Mouse (Mus musculus) yolk sac, embryonic 10.5 days (tissue): ENCODE data around the gene Adrb1.
"Not testable (repeated sequence)": the region's sequence is repeated elsewhere in the genome, so short reads cannot be mapped to it uniquely, and the experiment has no call there.

ENCODE experiments used
- DNase-seq: peaks from one replicate; pipeline ENCODE4 v3.0.0-alpha.2; 2017; ENCODE audit warnings: low spot score

Adrb1 gene

DNA sequence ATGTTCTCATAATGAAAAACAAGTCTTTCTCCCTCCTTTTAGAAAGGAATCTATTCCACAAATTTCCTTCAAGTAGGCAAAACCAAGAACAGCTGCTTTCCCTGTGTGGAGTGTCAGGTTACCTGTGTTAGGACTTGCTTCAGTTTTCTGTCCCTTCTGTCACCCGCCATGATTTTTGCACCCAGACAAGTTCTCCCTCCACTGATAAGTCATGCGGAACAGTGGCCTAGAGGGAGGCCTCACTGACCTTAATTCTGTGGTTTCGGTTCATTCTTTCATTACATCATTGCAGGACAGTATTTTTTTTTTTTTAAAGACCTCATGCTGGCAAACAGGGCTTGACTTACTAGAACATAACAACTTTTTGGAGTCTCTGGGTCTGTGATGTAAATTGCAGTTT lies 27.3 kb downstream of the Adrb1 start:
- no peak for DNase-seq

DNA sequence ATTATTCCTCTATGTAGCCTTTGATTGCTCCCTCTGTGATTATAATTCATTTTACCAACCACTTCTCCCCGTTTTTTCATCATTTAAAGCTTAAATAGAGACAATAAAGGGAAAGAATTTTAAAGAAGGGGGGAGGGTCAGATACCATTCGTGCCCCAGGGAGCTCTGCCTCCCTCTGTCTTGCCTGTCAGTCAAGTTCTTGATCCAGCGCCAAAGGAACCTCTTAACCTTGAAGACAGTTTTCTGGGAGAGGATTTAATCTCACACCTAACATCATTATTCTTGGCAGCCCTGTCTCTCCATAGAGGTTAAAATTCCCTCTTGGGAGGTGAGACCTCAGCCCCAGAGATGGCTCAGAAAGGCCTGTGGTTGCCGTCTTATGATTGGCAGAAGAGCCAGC lies 28.7 kb downstream of the Adrb1 start:
- no peak for DNase-seq

- DNase-seq: not testable (repeated sequence)
Observed at GRCm38 (mm10) chr19:56754456-56754855, 32.5 kb downstream of the Adrb1 start.

- no peak for DNase-seq
Observed at GRCm38 (mm10) chr19:56756412-56756811, 34.4 kb downstream of the Adrb1 start.

DNA sequence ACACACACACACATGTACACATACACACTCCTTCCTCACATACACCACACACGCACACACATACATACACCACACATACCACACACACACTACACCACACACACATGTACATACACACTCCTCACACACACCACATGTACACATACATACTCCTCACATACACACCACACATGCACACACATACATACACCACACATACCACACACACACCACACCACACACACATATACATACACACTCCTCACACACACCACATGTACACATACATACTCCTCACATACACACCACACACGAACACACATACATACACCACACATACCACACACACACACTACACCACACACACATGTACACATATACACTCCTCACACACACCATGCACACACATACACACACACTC lies 36.3 kb downstream of the Adrb1 start:
- no peak for DNase-seq

DNA sequence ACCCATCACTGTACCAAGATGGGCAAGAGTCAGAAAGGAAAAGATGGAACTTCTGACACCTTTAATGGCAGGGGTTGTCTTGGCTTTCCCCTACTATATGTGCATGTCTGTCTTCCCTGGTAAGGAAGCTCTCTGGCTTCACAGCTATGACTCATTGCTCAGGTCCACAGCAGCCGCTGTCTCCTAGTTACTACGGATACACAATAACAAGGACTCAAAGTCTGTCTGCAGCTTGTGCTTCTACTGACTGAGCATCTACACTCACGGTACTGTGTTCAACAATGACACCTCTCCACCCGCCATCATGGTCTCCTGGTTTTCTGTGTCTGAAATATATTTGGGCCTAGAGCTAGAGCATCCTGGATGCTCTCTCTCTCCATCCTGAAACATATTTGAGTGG lies 37.7 kb downstream of the Adrb1 start:
- DNase-seq: no peak

DNA sequence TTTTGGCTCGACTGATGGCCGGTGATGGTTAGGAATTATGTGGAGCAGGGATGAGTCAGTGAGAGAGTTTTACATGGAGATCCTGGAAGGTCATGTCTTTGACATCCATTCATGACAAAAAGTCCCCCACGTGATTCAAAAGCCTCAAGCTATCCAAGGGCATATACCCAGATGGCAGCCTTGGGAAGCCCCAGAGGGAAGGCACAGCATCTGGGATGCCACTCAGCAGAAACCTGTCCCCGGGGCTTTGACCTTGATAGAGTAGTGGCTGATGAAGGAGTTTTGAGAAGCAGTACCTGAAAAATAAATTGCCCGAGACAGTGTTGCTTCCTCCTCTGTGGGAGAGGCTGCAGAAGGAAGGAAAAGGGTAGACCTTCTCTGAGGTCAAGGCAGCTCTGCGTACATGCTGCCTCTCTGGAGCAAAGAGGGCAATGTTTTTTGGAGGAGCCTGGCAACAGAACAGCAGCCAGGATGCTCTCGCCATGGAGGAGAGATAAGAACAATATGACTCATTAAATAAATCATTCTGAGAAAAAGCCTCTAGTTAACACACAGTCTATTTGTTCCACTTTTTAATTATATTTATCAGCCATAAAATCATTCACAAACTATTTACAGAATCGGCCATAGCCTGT lies 38.4 kb downstream of the Adrb1 start:
- DNase-seq: no peak

DNA sequence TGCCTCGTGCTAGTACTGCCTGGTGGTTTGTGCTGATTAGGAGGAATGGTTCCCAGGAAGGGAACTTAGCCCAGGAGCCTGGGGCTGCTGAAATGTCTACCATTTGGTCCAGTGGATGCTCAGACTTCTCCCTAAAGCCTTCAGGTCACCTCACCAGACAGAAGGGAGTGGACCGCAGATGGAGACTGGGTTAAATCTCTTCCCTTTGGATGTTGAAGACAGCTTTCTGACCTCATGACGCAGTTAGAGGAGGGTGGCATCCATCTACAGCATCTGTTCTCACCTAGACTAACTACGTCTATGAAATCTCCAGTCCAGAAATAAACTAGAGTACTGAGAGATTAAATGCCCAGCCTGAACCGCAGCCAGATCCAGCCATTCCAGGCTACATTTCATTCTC lies 39.1 kb downstream of the Adrb1 start:
- DNase-seq: no peak

DNA sequence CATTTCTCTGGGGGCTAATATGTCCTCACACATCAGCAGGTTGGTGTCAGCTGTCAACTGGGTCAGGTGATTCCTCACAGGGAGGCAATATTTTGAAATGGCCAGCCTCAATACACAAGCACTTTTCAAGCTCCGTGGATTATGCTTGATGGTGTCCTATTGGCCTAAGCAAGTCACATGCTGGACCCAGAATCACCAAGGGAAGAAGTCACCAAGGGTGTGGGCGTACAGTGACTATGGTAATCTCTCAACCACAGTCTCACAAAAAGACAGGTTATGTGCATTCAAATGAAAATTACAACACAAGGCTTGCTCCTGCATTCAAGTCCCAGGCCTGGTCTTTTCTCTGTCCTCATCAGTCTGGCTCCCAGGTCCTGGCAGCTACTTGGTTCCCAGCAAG lies 39.7 kb downstream of the Adrb1 start:
- DNase-seq: no peak

DNA sequence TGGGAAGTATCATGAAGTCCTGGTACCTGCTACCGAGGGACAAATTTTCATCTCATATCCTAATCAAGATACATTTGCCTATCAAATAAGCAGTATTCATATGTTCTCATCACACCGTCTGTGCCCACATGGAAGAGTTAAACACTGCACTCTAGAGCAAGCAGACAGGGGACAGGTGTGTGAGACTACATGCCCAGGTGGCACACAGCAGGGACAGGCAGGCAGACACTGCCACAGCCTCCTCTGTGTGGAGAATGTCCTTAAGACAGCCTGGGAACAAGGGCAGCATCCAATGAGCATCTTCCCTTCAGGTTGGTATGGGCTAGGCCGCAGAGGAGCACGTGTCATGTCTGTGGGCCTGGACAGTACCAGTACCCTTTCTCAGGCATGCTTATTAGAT lies 40.7 kb downstream of the Adrb1 start:
- no peak for DNase-seq

GRCm38 (mm10) chr19:56769024-56769423 lies 47.0 kb downstream of the Adrb1 start:
- no peak for DNase-seq

GRCm38 (mm10) chr19:56772158-56772557 lies 50.2 kb downstream of the Adrb1 start:
- no peak for DNase-seq

DNA sequence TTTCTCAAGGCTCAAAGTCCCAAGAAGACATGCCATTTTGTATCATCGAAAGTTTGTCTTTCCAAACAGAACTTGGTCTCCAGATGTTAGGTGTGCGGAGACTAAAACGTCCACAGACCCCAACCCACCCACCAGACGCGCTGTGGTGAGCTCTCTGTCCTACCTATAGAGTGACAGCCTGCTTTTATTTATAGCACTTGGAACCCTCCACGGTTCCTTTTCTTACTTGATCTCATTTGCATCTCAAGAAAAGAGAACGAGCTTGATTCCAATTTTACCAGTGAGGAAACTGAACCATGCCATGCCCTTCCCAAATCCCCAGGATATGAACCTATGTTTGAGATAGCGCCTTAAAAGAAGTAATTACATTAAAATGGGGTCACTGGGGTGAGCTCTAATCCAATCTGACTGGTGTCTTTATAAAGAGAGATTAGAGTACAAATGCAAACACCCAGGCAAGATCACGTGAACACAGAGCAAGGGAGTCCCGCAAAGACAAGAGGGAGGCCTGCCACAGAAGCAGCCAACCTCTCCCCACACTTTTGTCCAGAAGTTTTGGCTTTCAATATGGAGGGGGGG lies 51.5 kb downstream of the Adrb1 start:
- no peak for DNase-seq

DNA sequence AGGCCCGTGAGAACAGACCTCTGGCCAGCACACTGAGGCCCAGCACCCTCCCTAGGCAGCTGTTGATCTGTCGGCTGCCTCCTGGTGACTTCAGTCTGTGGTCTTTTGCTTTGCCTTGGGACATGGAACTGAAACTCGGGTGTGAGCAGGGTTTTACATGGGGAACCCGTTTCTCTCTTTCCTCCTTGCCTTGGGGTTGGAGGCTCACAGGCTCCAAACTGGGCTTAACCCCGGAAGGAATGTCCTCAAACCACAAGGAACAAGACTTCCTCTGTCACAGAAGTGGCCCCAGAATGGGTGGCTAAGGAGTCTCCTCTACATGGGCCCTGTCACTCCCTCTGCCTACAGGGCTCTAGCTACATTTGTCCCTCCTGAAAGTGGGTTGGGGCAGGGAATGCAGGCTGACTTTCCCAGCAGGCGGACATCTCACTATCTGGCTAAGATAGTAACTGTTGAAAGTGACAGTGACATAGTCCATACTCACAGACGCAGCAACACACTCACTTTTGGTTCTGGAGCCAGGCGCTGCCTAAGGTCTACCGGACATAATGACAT lies 52.5 kb downstream of the Adrb1 start:
- no peak for DNase-seq

DNA sequence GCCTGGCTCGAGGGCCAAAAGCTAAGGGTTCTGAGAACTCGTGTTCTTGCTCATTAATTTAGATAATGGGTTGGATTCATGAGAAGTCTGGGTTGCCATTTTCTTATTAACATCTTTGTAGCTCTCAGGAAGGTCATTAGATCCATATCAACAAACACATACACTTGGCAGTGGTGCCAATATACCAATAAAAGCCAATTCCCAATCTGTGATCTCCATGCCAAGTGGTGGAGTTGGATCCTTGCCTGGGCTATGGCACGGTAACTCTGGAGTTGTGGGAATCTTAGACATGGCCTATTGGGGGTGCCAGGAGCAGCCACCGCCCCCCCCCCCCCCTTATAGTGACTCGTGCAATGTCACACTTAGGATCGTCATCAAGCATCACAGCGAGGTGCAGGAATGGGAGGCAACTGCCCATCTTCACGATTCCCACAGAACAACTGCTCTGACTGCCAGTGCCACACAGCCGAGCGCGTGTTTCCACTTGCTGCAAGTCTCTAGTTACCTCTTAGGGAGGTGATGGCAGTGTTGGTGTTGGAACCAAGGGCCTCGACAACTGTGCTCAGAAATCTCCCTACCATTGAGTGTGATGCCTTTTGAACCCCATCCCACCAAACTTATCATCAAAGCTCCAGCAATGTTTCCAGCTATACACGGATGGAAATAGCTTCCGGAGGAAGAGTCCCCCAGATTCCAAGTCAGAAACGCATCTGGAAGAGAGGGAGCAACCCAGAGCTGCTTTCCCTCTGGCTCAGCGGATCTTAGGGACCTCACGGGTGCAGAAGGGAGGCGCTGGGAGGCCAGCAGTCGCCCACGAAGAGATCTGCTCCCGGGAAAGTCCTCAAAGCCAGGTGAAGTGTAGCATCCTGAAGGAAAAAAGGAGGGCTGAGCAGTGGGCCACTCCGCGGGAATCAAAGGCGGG lies 53.2 kb downstream of the Adrb1 start:
- DNase-seq: no peak

GRCm38 (mm10) chr19:56775893-56776718 lies 54.1 kb downstream of the Adrb1 start:
- no peak for DNase-seq

DNA sequence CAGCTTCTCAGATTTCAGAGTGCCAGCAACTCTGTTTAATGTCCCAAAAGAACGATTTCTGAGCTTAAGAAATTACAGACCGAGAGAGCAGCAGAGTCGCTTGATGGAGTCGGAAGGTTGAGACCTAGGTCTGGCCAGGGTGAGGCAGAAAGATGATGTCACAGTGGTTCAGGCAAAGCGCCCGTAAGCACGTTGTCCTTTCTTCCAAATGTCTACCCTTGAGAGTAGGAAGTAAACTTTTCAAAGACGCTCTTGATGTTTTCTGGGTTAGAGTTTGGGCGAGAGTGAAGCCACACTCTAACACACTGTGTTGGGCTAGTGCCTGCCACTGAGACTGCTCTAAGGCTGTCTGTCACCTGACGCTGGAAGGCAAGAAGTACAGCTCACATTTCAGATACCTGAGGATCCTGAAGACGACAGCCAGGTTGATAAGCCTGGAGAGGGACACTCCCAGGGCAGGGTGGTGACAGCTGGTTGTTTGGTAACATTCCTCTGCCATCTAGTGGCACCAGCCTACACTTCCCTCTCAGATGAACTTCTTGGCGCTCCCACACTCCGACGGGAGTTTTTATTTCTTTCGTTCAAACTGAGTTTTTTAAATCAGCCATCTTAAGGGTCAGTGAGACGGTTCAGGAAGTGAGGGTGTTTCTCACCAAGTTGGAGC lies 54.9 kb downstream of the Adrb1 start:
- peak; percentile 41 for DNase-seq

DNA sequence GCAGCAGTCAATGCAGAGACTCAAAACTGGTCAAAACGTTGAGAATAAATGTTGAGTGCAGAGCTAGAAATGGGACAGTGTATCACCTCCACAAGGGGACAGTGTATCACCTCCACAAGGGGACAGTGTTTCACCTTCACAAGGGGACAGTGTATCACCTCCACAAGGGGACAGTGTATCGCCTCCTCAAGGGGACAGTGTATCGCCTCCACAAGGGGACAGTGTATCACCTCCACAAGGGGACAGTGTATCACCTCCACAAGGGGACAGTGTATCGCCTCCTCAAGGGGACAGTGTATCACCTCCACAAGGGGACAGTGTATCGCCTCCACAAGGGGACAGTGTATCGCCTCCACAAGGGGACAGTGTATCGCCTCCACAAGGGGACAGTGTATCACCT lies 56.5 kb downstream of the Adrb1 start:
- not testable (repeated sequence) for DNase-seq
